Mouse (Mus musculus) B cell, adult 67 days (primary cell): ENCODE data around the gene Slc23a3. TPM values are rescaled to one million over a fixed set of nuclear protein-coding genes. Genes with fewer than 3 reads are reported as not detected.

ENCODE experiments used
- total RNA-seq, 2 experiments: library from RNA; stranded (reverse); gene quantifications; 4 replicates each; pipeline ENCODE4 v1.2.4; 2023

The Slc23a3 gene
- 1 to 10 TPM in 1 of 2 experiments, under 1 TPM in 1; 0.89 to 2.5 TPM for total RNA-seq

DNA sequence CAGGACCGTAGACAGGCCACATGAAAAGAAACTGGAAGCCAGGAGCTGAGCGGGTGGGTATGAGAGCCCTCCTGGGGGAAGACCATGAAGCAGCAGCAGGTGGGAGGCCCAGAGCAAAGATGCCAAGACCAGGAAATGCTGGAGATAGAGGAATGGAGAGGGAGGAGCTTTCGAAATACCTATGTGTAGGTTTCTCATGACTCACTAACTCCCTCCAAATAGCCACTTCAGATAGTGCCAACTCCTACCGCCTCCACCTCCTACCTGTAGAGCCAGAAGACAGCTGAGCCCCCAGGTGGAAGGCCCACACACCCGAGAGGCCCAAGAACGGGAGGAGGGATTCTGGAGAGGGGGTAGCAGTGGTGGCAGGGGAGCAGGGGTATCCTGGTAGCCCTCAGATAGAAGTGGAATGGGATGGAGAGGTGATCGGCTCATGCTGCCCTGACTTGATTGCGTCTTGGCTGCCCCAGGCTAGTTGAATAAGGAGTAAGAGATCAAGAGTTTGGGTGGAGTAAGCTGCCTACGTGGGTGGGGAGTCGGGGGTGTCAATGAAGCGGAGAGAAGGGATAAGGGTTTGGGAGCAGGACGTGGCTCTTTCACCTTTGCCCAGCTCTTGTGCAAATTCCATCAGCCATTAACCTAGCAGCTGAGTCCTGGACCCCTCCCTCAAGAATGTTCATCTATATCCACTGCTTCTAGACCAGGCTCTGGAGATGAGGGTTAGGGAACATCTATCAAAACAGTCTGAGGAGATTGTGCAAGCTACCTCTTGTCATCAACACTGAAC lies at the start of gene Slc23a3:
Slc23a3 (minus strand) TSS at position 470 of the 787 bp plus-strand sequence.

DNA sequence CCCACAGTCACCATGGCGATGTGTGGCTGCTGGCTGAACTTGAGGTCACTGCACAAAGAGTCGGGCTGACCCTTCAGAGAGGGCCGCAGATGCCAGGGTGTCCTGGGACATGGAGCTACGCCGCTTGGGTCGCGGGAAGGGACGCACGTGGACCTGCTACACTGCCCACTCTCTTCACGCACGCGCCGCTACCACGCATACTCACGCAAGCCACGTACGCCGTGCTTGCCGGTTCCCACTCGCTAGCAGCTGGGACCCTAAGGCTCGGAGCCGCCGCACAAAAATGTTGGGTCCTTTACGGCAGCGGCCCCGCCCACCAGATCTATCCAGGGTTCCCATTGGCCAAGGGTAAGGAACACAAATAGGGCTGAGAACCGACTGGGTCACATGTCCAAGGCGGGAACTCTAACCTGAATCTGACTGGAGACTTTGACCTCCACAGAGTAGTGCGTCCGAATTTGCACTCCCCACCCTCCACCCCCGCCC lies 46.5 kb upstream of the Slc23a3 start, which contains the start of gene Abcb6:
Abcb6 (minus strand) TSS at position 288 of the 486 bp plus-strand sequence.

GRCm38 (mm10) chr1:75168472-75169464 lies 35.1 kb upstream of the Slc23a3 start, which contains the start of gene Zfand2b:
Gene Zfand2b, plus strand, starts transcription at chr1:75168646.

DNA sequence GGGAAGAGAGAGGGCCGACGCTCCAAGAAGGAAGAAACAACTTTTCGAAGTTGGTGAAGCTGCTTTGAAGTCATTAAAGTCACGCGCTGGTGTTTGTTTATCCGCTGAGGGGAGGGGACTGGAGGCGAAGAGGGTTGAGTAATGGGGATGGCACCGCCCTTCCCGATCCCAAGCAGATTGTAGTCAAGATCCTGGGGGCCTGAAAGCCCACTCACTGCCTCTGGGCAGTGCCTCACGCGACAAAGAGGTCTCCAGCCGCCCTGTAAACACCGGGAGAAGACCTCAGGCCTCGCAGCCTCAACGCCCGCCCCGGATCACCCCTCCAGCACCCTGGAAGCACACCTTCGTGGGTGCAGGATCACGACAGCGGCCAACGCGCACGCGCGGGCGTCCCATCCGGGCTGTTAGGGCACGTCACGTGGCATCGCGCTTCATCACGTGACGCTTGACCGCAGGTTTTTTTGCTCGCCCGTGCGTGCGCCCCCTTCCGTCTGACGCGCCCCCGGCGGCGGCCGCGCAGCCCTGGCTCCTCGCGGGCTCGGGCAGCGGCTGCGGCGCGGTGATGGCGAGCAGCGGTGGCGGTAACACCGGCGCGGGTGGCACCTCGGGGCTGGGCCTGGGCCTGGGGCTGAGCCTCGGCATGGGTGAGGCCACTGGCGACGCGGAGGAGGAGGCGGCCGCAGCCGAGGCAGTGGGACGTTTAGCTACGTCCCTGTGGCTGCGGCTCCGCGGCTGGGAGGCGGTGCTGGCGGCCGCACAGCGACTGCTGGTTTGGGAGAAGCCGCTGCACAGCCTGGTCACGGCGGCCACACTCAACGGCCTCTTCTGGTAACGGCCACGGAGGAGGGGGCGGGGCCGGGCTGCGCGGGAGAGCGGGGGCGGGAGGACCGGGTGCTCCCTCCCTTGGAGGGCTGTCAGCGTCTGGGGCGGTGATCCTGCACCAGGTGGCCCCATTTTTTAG lies 8.9 kb upstream of the Slc23a3 start, which contains the start of the genes Cnppd1 and Retreg2:
Cnppd1 (minus strand) TSS at position 411 of the 961 bp plus-strand sequence.
Retreg2 (plus strand) TSS at position 478 of the 961 bp plus-strand sequence.

GRCm38 (mm10) chr1:75124346-75125321 lies 9.1 kb downstream of the Slc23a3 start, which contains the start of gene Nhej1:
Gene Nhej1, minus strand, starts transcription at chr1:75125200.

Other genes starting within 250 kb of the Slc23a3 start
- gene Fev, start 248.5 kb downstream of the Slc23a3 start, total RNA-seq, result not detected
- gene Cryba2, start 240.7 kb downstream of the Slc23a3 start, total RNA-seq, result not detected
- gene Cfap65, start 198.3 kb downstream of the Slc23a3 start, total RNA-seq, result not detected
- under 1 TPM in 1 of 2 experiments, not detected in 1; 0.49 TPM for gene Ihh, start 182.2 kb downstream of the Slc23a3 start, total RNA-seq
- gene Nhej1, start 8.7 kb downstream of the Slc23a3 start, total RNA-seq, result 1 to 10 TPM; 4.0 to 5.6 TPM
- 100 to 1,000 TPM; 106 to 109 TPM for gene Cnppd1, start 8.8 kb upstream of the Slc23a3 start, total RNA-seq
- 10 to 100 TPM; 70.5 to 94.6 TPM for gene Retreg2, start 8.9 kb upstream of the Slc23a3 start, total RNA-seq
- gene Zfand2b, start 34.8 kb upstream of the Slc23a3 start, total RNA-seq, result 10 to 100 TPM; 50.4 TPM
- 1 to 10 TPM; 3.9 to 5.2 TPM for gene Abcb6, start 46.5 kb upstream of the Slc23a3 start, total RNA-seq
- 10 to 100 TPM; 34.6 to 40.2 TPM for gene Ankzf1, start 58.3 kb upstream of the Slc23a3 start, total RNA-seq
- 10 to 100 TPM; 35.2 to 35.5 TPM for gene Atg9a, start 58.3 kb upstream of the Slc23a3 start, total RNA-seq
- gene Glb1l, start 76.9 kb upstream of the Slc23a3 start, total RNA-seq, result 10 to 100 TPM; 12.0 to 14.8 TPM
- 10 to 100 TPM; 89.6 to 90.5 TPM for gene Stk16, start 76.9 kb upstream of the Slc23a3 start, total RNA-seq
- 100 to 1,000 TPM; 205 to 218 TPM for gene Tuba4a, start 86.0 kb upstream of the Slc23a3 start, total RNA-seq
- gene A630095N17Rik, start 98.2 kb upstream of the Slc23a3 start, total RNA-seq, result not detected
- gene Dnajb2, start 102.5 kb upstream of the Slc23a3 start, total RNA-seq, result 10 to 100 TPM; 64.1 to 88.9 TPM
- gene Ptprn, start 130.6 kb upstream of the Slc23a3 start, total RNA-seq, result not detected
- not detected for gene Resp18, start 144.5 kb upstream of the Slc23a3 start, total RNA-seq
- gene Dnpep, start 184.1 kb upstream of the Slc23a3 start, total RNA-seq, result 10 to 100 TPM; 51.6 to 61.7 TPM
- gene Des, start 226.4 kb upstream of the Slc23a3 start, total RNA-seq, result not detected
- gene Speg, start 241.4 kb upstream of the Slc23a3 start, total RNA-seq, result not detected